Mouse (Mus musculus) layer of hippocampus, adult 2 months (tissue): ENCODE measurements at regions not wholly inside any gene's neighbourhood (a gene's known extent, or its start where the extent isn't known, plus 50 kb on each side); places are given as distances from the start of the nearest gene placed in this dataset.

ENCODE experiments used
- DNase-seq, 2 experiments: peaks; one replicate each; pipeline ENCODE4 v3.0.0; 2022; ENCODE audit warnings: low spot score in 2 of 2
- H3K27ac ChIP-seq: fragments of 200-600 bp; 2 replicates; pipeline ENCODE4 v1.8.1; 2022
- H3K4me3 ChIP-seq: fragments of 200-600 bp; 2 replicates; pipeline ENCODE4 v1.8.1; 2022; ENCODE audit warnings: mild to moderate bottlenecking
- CTCF ChIP-seq: fragments of 200-600 bp; conservative IDR thresholded peaks from 2 replicates; pipeline ENCODE4 v1.8.1; 2022; ENCODE audit warnings: antibody characterized with exemption, mild to moderate bottlenecking, moderate library complexity

DNA sequence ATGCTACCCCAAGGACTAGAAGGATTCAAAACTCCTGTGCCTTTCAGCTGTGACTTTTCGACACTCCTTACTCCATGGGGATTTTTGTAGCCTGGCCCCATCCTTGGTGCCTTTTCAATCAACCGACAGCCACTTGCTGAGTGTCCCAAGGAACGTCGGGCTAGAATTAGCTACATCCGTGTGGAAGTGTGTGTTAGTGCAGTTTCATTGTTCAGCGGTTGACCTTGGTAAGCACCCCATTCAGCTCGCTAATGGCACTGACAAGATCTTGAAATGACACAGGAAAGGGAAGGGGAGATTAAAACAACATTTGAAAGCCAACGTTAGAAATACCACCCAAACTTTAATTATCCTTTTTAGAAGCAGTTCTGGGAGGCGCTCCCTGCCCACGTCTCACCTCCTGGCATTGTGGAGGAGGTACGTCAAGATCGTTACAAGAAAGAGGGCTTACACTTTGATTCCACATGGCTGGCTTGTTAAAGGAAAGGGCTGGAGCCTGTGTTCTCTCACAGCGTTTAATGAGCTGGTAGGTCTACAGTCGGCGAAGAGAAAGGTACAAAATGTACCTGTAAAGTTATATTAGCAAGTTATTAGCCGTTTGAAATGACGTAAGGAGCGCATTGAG lies 536.4 kb downstream of the Fam19a2 start:
- DNase-seq = no peak
- H3K4me3 ChIP-seq = peak overlapping the region; percentile 31
- no peak overlapping the region for H3K27ac ChIP-seq
- TF ChIP-seq CTCF = no peak

DNA sequence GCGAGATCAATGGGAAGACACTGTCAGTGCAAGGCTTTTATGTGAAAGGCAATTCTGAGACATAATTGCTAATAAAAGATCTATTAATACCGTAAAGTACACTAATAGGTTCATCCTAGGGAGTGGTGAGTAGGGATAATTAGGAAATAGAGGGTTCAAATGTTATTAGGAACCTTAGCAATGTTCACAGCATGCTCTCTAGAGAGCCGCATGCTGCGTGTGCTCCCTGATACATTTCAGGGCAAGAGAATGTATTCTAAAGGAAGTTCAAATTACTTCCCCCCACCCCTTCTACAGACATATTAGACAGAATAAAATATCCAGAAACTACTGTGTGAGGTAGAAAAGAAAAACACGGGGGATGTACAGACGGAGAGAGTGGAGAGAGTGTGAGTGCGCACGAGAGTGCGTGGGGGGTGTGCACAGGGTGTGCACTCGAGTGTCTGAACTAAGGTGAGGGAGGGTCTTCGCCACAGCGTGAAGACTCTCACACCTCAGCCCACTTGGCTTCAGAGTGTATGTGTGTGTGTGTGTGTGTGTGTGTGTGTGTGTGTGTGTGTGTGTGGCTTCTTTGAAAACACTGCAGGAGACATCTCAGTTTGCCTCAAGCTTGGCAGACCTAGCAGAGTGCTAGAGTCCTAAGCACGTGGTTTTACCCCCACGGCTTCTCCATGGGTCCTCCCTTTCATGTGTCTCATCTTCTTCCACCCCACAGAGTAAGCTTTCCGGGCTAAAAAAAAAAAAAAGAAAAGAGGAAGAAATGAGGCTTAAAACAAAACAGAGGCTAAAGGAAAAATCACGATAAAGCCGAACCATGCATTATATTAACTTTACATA lies 537.1 kb downstream of the Fam19a2 start:
- Histone ChIP-seq H3K27ac (no peak overlapping the region), H3K4me3 (peak overlapping the region; percentile 31)
- DNase-seq = no peak
- TF ChIP-seq CTCF = no peak

- no peak overlapping the region for H3K4me3 ChIP-seq
- no peak for DNase-seq
- no peak for TF ChIP-seq CTCF
- H3K27ac ChIP-seq = no peak overlapping the region
These were observed 547.1 kb downstream of the Fam19a2 start for GRCm38 (mm10) chr10:123810882-123811281.

GRCm38 (mm10) chr10:123813142-123813541 lies 549.3 kb downstream of the Fam19a2 start:
- Histone ChIP-seq H3K27ac (no peak overlapping the region), H3K4me3 (no peak overlapping the region)
- no peak for DNase-seq
- no peak for TF ChIP-seq CTCF

GRCm38 (mm10) chr10:123840061-123840751 lies 576.4 kb downstream of the Fam19a2 start:
- Histone ChIP-seq H3K27ac (peak overlapping the region; percentile 85), H3K4me3 (peak overlapping the region; percentile 24; the same call in 1 of the 2 replicates)
- DNase-seq = peak; percentile 34 to 49
- TF ChIP-seq CTCF = no peak

- no peak overlapping the region for H3K4me3 ChIP-seq
- no peak for TF ChIP-seq CTCF
- no peak for DNase-seq
- H3K27ac ChIP-seq = no peak overlapping the region
These were observed 578.3 kb downstream of the Fam19a2 start for GRCm38 (mm10) chr10:123842141-123842540.

DNA sequence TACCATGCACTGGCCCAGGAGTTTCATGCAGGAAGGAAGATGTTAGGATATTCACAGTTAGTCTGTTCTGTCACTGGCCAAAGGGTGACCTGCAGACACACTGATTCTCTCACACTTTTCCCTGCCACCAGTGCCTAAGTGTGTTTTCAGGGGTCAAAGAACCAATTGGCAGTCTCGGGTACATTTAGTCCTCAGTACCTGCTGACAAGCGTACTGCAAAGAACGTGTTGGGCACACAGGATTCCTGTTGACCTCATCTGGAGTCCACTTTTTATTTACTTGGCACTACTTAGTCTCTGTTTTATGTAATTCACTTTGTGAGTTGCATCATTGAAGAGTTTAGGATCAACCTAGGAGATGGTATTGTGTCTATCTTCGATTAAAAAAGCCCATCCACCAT lies 579.8 kb downstream of the Fam19a2 start:
- H3K4me3 ChIP-seq = no peak overlapping the region
- no peak overlapping the region for H3K27ac ChIP-seq
- DNase-seq = no peak
- TF ChIP-seq CTCF = no peak

DNA sequence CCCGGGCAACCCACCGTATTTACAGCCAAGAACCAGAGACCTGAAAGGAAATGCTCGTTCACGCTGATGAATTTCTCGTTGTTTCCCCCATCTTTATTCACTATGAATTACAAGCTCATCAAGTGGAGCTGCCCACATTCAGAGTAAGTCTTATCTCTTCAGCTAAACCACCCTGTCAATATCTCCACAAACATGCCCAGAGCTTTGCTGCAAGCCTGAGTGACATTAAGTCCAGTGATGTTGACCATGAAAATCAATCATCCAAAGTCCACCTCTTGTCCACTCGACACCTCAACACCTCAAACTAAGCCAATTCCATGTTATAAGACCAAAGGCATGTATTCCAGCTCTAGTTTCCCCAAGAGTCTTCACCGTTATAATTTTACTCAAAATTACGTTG lies 582.8 kb downstream of the Fam19a2 start:
- no peak overlapping the region for H3K27ac ChIP-seq
- TF ChIP-seq CTCF = no peak
- no peak overlapping the region for H3K4me3 ChIP-seq
- DNase-seq = no peak

DNA sequence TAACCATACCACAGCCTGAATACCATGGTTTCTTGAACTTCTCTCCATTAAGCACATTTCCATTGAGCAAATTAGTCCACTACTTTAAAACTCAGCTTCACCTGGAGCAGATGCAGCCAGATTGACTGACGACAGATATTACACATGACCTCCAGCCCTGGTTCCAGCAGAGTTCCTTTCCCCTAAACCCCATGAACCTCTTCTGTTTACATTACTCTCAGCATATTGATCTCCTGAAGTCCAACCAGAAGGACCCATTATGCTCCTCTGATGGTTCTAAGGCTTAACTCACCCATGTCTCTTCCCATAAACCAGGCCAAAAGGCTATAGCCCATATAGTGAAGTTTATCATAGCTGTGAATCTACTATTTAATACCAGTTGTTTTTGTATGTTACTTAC lies 584.8 kb downstream of the Fam19a2 start:
- no peak for TF ChIP-seq CTCF
- no peak overlapping the region for H3K4me3 ChIP-seq
- no peak for DNase-seq
- no peak overlapping the region for H3K27ac ChIP-seq

- TF ChIP-seq CTCF = no peak
- Histone ChIP-seq H3K4me3 (no peak overlapping the region), H3K27ac (no peak overlapping the region)
- no peak for DNase-seq
These were observed 611.7 kb downstream of the Fam19a2 start for GRCm38 (mm10) chr10:123875459-123875858.

GRCm38 (mm10) chr10:123875882-123876281 lies 612.1 kb downstream of the Fam19a2 start:
- H3K27ac ChIP-seq = no peak overlapping the region
- no peak for DNase-seq
- no peak for TF ChIP-seq CTCF
- H3K4me3 ChIP-seq = no peak overlapping the region

DNA sequence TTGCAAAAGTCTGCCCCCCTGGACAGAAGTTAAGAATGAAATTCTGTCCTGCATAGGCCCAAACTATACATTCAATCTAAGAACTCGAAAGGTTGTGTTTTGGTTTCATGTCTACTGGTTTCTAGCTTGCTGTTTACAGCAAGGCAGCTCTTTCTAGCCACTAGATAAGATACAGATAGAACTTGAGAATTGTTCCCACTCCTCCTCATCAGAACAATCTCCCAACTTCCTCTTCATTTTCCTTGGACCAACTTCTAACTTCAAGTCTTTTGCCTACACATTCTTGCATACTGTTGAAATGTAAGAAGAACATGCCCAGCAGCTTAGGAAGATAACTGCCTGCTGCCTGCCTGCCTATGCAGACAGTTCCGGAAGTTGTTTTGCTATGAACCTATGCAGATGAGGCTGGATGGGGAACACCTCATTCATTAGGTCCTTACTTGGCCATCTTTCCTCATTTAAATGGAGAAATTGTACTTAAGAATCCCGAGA lies 624.9 kb downstream of the Fam19a2 start:
- no peak overlapping the region for H3K4me3 ChIP-seq
- no peak for TF ChIP-seq CTCF
- no peak overlapping the region for H3K27ac ChIP-seq
- no peak for DNase-seq

- no peak for DNase-seq
- Histone ChIP-seq H3K27ac (no peak overlapping the region; the same call in 1 of the 2 replicates), H3K4me3 (no peak overlapping the region)
- TF ChIP-seq CTCF = no peak
These were observed 655.3 kb downstream of the Fam19a2 start for GRCm38 (mm10) chr10:123919054-123919453.
